In genomic region chr11:57426046-57426805, GRCm38 (mm10) we compare ENCODE assay signal across 8 mouse cellular contexts.
DNase-seq lines count a peak whose midpoint lies in the region; ATAC-seq lines count a peak whose summit lies in the region.

No protein-coding gene starts in this region.

- no peaks in the 10 kb centered on the region for H3K27me3 ChIP-seq in midbrain, embryonic 14.5 days (ENCODE audit: control insufficient read depth, insufficient read depth, low read length)
- no peaks in the 10 kb centered on the region for H3K27me3 ChIP-seq in midbrain, embryonic 15.5 days (replicated peaks)

- H3K4me3 ChIP-seq in midbrain, embryonic 14.5 days (replicated peaks; ENCODE audit: low read depth, low read length), result no peak overlapping the region
- H3K4me3 ChIP-seq in midbrain, embryonic 15.5 days, result no peak overlapping the region

- H3K4me2 ChIP-seq in midbrain, embryonic 14.5 days (ENCODE audit: low read length), result no peak overlapping the region
- H3K4me2 ChIP-seq in midbrain, embryonic 15.5 days, result no peak overlapping the region

- H3K36me3 ChIP-seq in midbrain, embryonic 14.5 days (ENCODE audit: control insufficient read depth, insufficient read depth, low read length), result no peaks in the 10 kb centered on the region
- H3K36me3 ChIP-seq in midbrain, embryonic 15.5 days (replicated peaks), result no peaks in the 10 kb centered on the region

- H3K27ac ChIP-seq in midbrain, embryonic 14.5 days (replicated peaks; ENCODE audit: low read depth, low read length), result no peak overlapping the region
- no peak overlapping the region for H3K27ac ChIP-seq in midbrain, embryonic 15.5 days

- H3K9me3 ChIP-seq in midbrain, embryonic 14.5 days (ENCODE audit: control insufficient read depth, low read length), result no peaks in the 10 kb centered on the region
- H3K9me3 ChIP-seq in midbrain, embryonic 15.5 days, result no peaks in the 10 kb centered on the region

- 55% methylated on average over 12 of the region's 12 CpGs for WGBS in midbrain, embryonic 14.5 days
- WGBS in midbrain, embryonic 15.5 days, result 57% methylated on average over 12 of the region's 12 CpGs

- no peak for ATAC-seq in midbrain, embryonic 14.5 days (ENCODE audit: low FRiP score, low TSS enrichment)
- ATAC-seq in midbrain, embryonic 15.5 days (replicated peaks), result no peak

- peak; percentile 7 to 16 for DNase-seq in cerebellum, postnatal 36 days
- no peak for DNase-seq in cerebellum, adult 8-10 months
- DNase-seq in midbrain, embryonic 14.5 days, result peak; percentile 35
- DNase-seq in embryo, embryonic 10.5 days (ENCODE audit: low spot score), result peak; percentile 44
- DNase-seq in lung, postnatal 10 days, result peak; percentile 29
- peak; percentile 60 for DNase-seq in thymus, postnatal 14 days
- no peak for DNase-seq in left cerebral cortex, postnatal 25 days (ENCODE audit: low spot score in 2 of 2)

- H3K4me1 ChIP-seq in midbrain, embryonic 14.5 days (ENCODE audit: control insufficient read depth, insufficient read depth, low read length), result no peaks in the 10 kb centered on the region
- H3K4me1 ChIP-seq in midbrain, embryonic 15.5 days, result no peaks in the 10 kb centered on the region

- no peak overlapping the region for H3K9ac ChIP-seq in midbrain, embryonic 14.5 days (replicated peaks; ENCODE audit: low read length)
- H3K9ac ChIP-seq in midbrain, embryonic 15.5 days, result no peak overlapping the region

- intact Hi-C loops in left cerebral cortex, postnatal 25 days (cut with DNase I), result no loop called here

Comparison
In these comparisons a context has a peak if more than half of its experiments do, and no peak if none do; other contexts are left out.
1. DNase-seq: peak in cerebellum, postnatal 36 days (2 of 2), midbrain, embryonic 14.5 days (single experiment), embryo, embryonic 10.5 days (single experiment), lung, postnatal 10 days (single experiment) and thymus, postnatal 14 days (single experiment); none in cerebellum, adult 8-10 months (single experiment) and left cerebral cortex, postnatal 25 days (0 of 2).